Mouse (Mus musculus): Measurements from ENCODE around the gene Hnrnpa0.

Gene Hnrnpa0

GRCm38 (mm10) chr13:58126862-58127765 lies 1.2 kb downstream of the Hnrnpa0 start:
- peak; percentile 15 for DNase-seq

DNA sequence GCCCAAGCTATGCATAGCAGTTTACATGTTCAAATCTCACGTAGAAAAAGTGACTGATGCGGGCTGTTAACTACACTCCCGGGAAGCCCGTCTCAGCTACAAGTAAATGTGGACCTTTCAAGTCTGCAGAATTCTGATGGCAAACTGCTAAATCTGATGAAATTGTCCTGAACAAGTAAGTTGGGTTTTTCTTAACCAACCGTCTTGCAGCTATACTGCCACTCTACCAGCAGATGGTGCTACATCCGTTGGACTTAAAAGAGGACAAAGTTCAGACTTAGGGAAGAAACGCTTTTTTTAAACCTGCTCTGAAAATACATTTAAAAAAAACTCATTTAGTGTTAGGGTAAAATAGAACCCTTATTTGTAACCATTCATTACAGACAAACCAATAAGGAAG lies 2.2 kb downstream of the Hnrnpa0 start:
- peak; percentile 15 for DNase-seq

DNA sequence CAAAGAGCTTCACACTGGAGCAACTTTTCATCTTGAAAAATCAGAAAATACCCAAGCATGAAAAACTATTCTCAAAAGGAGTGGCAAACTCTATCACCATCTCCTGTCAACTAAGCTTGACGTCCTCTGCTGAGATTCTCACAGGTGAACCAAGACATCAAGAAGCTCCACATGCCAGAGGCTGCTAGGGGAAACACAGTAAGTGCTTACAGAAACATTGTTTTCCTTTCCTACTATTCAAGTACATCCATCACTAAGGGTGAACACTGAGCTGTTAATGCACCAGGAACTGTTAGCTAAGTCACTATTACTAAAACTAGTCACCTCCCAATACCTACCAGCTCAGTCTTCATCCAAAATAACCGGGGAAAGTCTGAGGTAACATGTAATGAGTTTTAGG lies 3.4 kb downstream of the Hnrnpa0 start:
- DNase-seq, result no peak

GRCm38 (mm10) chr13:58124278-58124677 lies 4.1 kb downstream of the Hnrnpa0 start:
- DNase-seq, result no peak

GRCm38 (mm10) chr13:58123381-58123780 lies 5.0 kb downstream of the Hnrnpa0 start:
- no peak for DNase-seq

DNA sequence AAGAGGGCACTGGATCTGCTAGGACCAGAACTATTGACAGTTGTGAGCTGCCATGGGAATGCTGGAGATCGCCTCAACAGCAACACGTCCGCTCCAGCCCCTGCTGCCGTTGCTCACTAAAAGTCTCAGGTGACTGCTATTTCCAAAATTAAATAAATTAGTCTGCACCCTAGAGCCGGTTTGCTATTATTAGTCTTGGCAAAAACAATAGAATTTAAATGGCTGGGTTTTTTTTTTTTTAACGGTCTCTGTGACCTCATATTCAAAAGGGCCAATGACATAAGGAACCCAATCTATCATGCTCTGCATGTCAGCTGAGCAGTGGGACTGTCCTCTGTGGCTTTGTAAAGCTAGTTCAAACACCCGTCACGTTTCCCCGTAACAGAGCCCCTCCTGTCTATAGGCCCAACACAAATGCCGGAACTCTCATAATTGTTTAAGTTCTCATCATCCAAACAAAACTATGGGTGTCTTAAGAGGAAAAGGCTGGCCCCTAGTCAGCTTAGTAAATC lies 5.5 kb downstream of the Hnrnpa0 start:
- no peak for DNase-seq

- DNase-seq, result peak; percentile 52
Observed at GRCm38 (mm10) chr13:58117318-58118017, 10.9 kb downstream of the Hnrnpa0 start.

GRCm38 (mm10) chr13:58116801-58117200 lies 11.6 kb downstream of the Hnrnpa0 start:
- DNase-seq, result no peak

DNA sequence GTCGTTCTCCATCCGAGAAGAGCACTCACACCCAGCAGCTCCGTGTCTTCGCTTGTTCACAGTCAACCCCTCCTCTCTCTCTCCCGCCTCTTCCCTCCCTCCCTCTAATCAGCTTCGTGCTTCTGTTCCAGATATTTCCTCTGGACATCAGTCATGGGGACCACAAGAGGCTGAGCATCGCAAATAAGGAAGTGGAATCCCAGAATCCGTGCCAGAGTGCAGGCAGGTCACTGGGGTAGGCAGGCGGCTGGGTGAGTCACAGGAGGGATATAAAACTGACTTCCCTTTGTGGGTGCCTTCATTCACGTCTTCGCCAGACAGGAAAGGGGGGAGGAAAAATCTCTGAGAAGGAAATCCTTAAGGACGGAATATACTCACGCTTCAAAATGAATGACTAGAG lies 13.1 kb downstream of the Hnrnpa0 start:
- no peak for DNase-seq

DNA sequence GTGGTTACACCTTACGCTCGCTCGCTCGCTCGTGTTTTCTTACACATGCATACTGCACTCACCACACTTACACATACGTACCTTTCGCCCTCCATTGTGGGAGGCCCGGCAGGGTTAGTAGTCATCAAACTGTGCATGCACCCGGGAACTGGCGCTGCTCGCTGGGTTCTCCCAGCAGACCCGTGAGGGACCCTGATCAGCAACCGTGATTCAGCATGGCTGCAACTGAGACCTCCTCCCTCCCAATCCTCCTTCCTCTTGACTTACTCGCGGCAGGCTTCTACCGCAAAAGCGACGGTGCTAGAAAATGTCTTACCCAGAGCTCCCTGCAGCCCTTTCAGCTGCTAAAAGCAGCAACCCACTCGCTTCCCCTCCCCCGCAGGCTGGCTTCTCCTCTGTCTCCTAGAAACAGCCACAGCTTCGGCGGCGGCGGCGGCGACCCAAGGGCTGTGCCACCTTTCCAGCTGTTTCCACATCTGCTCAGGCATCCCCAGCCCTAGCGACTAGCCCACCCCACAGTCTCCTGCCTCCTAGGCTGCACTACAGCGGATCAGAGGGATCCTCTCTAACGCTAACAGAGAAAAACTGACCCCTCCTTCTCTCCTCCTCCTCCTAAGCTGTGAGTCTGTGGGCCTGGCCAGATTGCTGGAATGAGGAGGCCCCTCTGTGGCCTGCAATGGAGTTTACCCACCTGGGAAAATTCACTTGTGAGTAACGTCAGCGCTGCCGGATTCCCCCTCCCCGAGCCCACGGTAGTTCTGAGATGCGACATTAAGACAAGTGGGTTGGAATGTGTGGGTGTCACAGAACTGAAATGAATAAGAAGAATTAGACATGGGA lies 15.1 kb downstream of the Hnrnpa0 start, which contains the start of gene Klhl3:
Gene Klhl3 (minus strand): TSS at position 532 of the 840 bp plus-strand sequence.
- peak; percentile 71 for DNase-seq

DNA sequence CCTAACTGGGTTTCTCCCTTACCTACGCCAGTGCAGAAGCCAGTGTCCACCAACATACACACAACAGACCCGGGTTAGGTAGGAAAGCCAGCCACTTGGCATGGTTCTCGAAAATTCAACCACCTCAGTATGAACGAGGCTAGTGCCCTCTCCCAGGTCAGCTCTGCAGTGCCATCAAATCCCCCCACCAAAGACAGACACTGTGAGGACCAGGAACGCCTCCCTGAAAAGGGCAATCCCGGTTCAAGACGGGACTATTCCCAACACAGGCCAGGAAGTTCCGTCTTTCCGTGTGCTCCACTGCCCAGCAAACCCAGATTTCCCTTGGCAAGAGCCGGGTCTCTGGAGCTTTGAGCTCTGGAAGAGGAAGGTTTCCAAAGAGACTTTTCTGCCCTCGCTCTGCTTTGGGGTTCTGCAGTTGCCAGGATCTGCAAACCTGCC lies 15.7 kb downstream of the Hnrnpa0 start:
- DNase-seq, result peak; percentile 45

DNA sequence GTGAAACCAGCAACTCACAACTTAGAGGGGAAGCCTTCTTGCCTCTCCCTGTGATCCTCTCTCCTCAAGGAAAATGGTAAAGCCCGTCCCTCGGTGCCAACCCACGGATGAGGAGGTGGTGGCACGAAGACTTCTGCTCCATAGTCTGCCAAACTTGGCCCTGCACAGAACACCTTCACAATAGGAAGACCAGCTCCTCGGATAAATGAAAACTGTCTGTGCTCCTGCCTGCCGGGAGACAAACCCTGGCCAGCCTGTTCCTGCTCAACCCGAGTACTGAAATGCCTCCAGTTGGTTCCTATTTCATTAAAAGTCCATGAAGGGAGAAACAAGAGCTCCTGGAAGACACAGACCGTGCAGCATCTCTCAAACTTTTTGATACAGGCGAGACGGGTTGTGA lies 16.2 kb downstream of the Hnrnpa0 start:
- peak; percentile 32 for DNase-seq

DNA sequence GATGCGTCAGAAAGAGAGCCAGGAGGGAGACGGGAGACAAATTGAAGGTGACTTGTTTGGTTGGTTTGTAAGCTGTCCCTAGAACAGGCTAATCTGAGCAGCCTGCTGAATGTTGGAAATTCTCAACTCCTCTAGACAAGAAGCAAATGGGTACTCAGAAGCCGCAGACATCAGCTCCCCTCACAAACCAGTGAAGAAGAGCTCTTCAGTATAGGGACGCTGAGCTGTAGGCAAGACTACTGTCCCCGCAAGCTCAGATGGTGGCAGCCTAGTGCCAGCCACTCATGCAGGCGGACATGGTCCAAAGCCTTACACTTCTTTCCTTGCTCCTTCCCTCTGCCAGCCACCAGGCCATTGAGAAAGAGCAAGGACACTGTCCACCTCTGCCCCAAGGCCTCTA lies 17.1 kb downstream of the Hnrnpa0 start:
- DNase-seq, result peak; percentile 34

DNA sequence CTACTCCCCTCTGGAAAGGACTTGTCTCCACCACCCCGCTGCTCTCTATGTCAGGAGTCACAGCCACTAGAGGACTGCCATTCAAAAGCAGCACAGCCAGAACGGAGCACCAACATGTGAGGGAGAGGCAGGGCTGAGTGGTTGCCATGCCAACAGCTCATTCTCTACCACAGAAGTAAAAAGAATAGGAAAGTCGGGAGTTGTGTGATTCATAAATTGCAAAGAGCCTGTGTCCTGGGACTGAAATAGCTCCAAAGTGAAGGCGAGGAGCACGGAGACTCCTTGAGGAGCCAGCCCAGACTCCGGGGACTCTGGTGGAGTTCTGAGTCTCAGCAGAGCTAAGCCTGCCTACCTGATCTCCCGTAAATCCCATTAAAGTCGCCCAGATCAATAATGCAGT lies 37.7 kb downstream of the Hnrnpa0 start:
- DNase-seq, result no peak

GRCm38 (mm10) chr13:58084396-58084795 lies 44.0 kb downstream of the Hnrnpa0 start:
- DNase-seq, result peak; percentile 45

DNA sequence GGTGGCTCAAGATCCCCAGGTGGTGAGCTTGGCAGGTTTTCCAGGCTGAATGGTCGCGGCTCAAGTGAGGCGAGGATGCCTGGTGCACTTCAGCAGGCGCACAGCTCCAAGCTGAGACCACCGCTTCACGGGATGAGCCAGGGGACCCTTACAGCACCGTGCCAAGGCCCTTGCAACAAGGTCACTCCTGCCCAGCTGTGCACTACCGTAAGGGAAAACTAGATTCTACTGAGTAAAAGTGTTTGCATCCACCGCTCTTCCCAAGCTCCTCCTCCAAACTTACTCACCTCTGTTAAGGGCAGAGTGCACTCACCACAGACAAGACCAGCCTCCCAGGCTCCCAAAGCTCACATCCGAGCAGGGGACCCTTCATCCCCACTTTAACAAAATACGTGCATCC lies 44.8 kb downstream of the Hnrnpa0 start:
- no peak for DNase-seq

- DNase-seq, result no peak
Observed at GRCm38 (mm10) chr13:58083048-58083447, 45.3 kb downstream of the Hnrnpa0 start.

DNA sequence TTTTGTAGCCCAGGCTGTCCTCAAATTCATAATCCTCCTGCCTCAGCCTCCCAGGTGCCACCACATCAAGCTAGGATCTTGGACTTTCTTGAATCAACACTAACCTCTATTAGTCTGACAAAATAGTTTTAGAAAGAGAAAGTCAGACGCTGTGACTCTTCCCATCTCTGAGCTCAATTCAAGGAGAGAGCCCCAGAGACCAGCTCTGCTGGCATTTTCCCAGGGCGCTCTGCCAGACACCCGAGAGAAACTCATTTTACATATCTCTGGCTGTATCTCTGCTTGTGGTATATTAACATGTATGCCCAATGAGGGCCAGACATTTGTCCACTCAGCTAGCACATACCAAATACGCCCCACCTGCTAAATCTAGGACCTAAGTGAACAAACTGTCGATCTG lies 50.0 kb downstream of the Hnrnpa0 start:
- DNase-seq, result no peak
